In genomic region chr8:112061372-112061771, GRCm38 (mm10) we compare ENCODE assay signal across 1 mouse cellular context.
TF ChIP-seq lines count a peak whose summit lies in the region.

No protein-coding gene starts in this region.

TF ChIP-seq in MEL, 35 proteins besides CTCF, POLR2A, EP300 and RAD21 (continued from another document):
- TF ChIP-seq BHLHE40 (IDR thresholded peaks at IDR 0.05; ENCODE audit: borderline replicate concordance, low read depth, low read length) (peak; percentile 43; the same call in 1 of the 2 replicates), NELFE (IDR thresholded peaks at IDR 0.05; ENCODE audit: low read depth, low read length) (no peak), CHD1 (IDR thresholded peaks at IDR 0.05; ENCODE audit: low read depth, low read length) (no peak), SIN3A (IDR thresholded peaks at IDR 0.05; ENCODE audit: low read length) (no peak), ZMIZ1 (IDR thresholded peaks at IDR 0.05; ENCODE audit: low read depth, low read length) (no peak)
